Mouse (Mus musculus) limb, embryonic 14.5 days (tissue): ENCODE data around the gene Sun2. TPM values are rescaled to one million over a fixed set of nuclear protein-coding genes. Genes with fewer than 3 reads are reported as not detected.

Experiments
- ATAC-seq: fragments of 200-750 bp; cut with Nextera tagmentation; 2 replicates; pipeline ENCODE4 v1.8.0; 2017; ENCODE audit warnings: low read depth, moderate number of reproducible peaks, moderate TSS enrichment; ENCODE audit not compliant: low FRiP score
- DNase-seq: peaks from one replicate; pipeline ENCODE4 v3.0.0-alpha.2; 2015; ENCODE audit warnings: low spot score
- H3K27ac ChIP-seq: fragments of 300-500 bp; sonication (generic); replicated peaks from 2 replicates; pipeline ENCODE4 v1.5.1; 2014; ENCODE audit warnings: low read depth, mild to moderate bottlenecking, low read length, moderate library complexity, mixed read lengths
- H3K27me3 ChIP-seq: fragments of 300-500 bp; sonication (generic); 2 replicates; pipeline ENCODE4 v1.6.1; 2014; ENCODE audit warnings: low read length, mixed read lengths; ENCODE audit not compliant: control insufficient read depth, insufficient read depth
- H3K36me3 ChIP-seq: fragments of 300-500 bp; sonication (generic); 2 replicates; pipeline ENCODE4 v1.6.1; 2014; ENCODE audit warnings: mild to moderate bottlenecking, low read length, moderate library complexity, mixed read lengths; ENCODE audit not compliant: control insufficient read depth, insufficient read depth
- H3K4me1 ChIP-seq: fragments of 300-500 bp; sonication (generic); 2 replicates; pipeline ENCODE4 v1.6.1; 2014; ENCODE audit warnings: antibody characterized with exemption, low read length, mixed read lengths; ENCODE audit not compliant: control insufficient read depth, insufficient read depth
- H3K4me2 ChIP-seq: fragments of 300-500 bp; sonication (generic); replicated peaks from 2 replicates; pipeline ENCODE4 v1.6.1; 2014; ENCODE audit warnings: low read depth, mild to moderate bottlenecking, low read length, moderate library complexity; ENCODE audit not compliant: severe bottlenecking
- H3K4me3 ChIP-seq: fragments of 300-500 bp; sonication (generic); replicated peaks from 2 replicates; pipeline ENCODE4 v1.5.1; 2014; ENCODE audit warnings: low read length
- H3K9ac ChIP-seq: fragments of 300-500 bp; sonication (generic); 2 replicates; pipeline ENCODE4 v1.6.1; 2014; ENCODE audit warnings: mild to moderate bottlenecking, low read depth, low read length, moderate library complexity; ENCODE audit not compliant: severe bottlenecking
- H3K9me3 ChIP-seq: fragments of 300-500 bp; sonication (generic); 2 replicates; pipeline ENCODE4 v1.6.1; 2016; ENCODE audit warnings: low read length; ENCODE audit not compliant: control insufficient read depth
- POLR2A ChIP-seq: fragments of 200-500 bp; IDR thresholded peaks from 2 replicates; pipeline ENCODE4 v1.8.0; 2012; ENCODE audit warnings: inconsistent platforms, mild to moderate bottlenecking, moderate library complexity, borderline replicate concordance; ENCODE audit not compliant: insufficient read depth, insufficient read length; ENCODE audit errors: extremely low read depth
- WGBS: fragments of 180-500 bp; shearing (Covaris S2); extraction: QIAGEN DNeasy Blood & Tissue Kit; methylation state at CpG from one replicate; pipeline ENCODE4 v1.1.7; 2014; 5-methylcytosine and 5-hydroxymethylcytosine counted together
- polyA plus RNA-seq, 2 experiments: library from polyadenylated mRNA; depleted of rRNA in 1 of 2; stranded (reverse) in 1 of 2; unstranded in 1 of 2; fragments of >200 nt; fragmentation: Nextera tagmentation in 1 of 2; extraction: Ambion mirVana in 1 of 2; gene quantifications; 2 replicates each; pipeline versions ENCODE4 v1.2.1 to v1.2.3; 2012 to 2014

Gene Sun2
- polyA plus RNA-seq, 2 experiments, result 6.9 to 37.9 TPM

- H3K9ac ChIP-seq, result no peak overlapping the region
- DNase-seq, result no peak
- no peaks in the 10 kb centered on the region for H3K9me3 ChIP-seq
- 88% methylated on average over 7 of the region's 7 CpGs for WGBS
- no peak overlapping the region for H3K4me2 ChIP-seq
- H3K36me3 ChIP-seq, result peaks cover 40% of the 10 kb centered on the region
- no peak for ATAC-seq
- no peak overlapping the region for H3K27ac ChIP-seq
- H3K4me1 ChIP-seq, result no peaks in the 10 kb centered on the region
- H3K27me3 ChIP-seq, result no peaks in the 10 kb centered on the region
- H3K4me3 ChIP-seq, result no peak overlapping the region
- TF ChIP-seq POLR2A, result no peak
Measured at GRCm38 (mm10) chr15:79763601-79764246, 21.4 kb upstream of the Sun2 start.

GRCm38 (mm10) chr15:79763001-79763400 lies 20.7 kb upstream of the Sun2 start:
- H3K4me1 ChIP-seq, result no peaks in the 10 kb centered on the region
- DNase-seq (no peak), ATAC-seq (no peak)
- no peaks in the 10 kb centered on the region for H3K27me3 ChIP-seq
- H3K27ac ChIP-seq, result no peak overlapping the region
- peaks cover 40% of the 10 kb centered on the region for H3K36me3 ChIP-seq
- H3K4me2 ChIP-seq, result no peak overlapping the region
- 86% methylated on average over 9 of the region's 9 CpGs for WGBS
- no peak for TF ChIP-seq POLR2A
- H3K9ac ChIP-seq, result no peak overlapping the region
- H3K9me3 ChIP-seq, result no peaks in the 10 kb centered on the region
- no peak overlapping the region for H3K4me3 ChIP-seq

GRCm38 (mm10) chr15:79760956-79761355 lies 18.6 kb upstream of the Sun2 start:
- no peak for TF ChIP-seq POLR2A
- DNase-seq (no peak), ATAC-seq (no peak)
- WGBS, result 78% methylated on average over 6 of the region's 6 CpGs
- H3K9me3 ChIP-seq, result no peaks in the 10 kb centered on the region
- no peak overlapping the region for H3K4me3 ChIP-seq
- H3K4me1 ChIP-seq, result no peaks in the 10 kb centered on the region
- H3K27ac ChIP-seq, result no peak overlapping the region
- no peak overlapping the region for H3K4me2 ChIP-seq
- H3K9ac ChIP-seq, result no peak overlapping the region
- peaks cover 40% of the 10 kb centered on the region for H3K36me3 ChIP-seq
- no peaks in the 10 kb centered on the region for H3K27me3 ChIP-seq

- Histone ChIP-seq H3K4me2 (no peak overlapping the region), H3K4me1 (no peaks in the 10 kb centered on the region), H3K9me3 (no peaks in the 10 kb centered on the region), H3K27ac (no peak overlapping the region), H3K27me3 (no peaks in the 10 kb centered on the region), H3K4me3 (no peak overlapping the region), H3K36me3 (peaks cover 10% of the 10 kb centered on the region; the same call in 1 of the 2 replicates), H3K9ac (no peak overlapping the region)
- whole genome bisulfite sequencing, result 93% methylated on average over 3 of the region's 3 CpGs
- TF ChIP-seq POLR2A, result no peak
- ATAC-seq, result no peak
- no peak for DNase-seq
Measured at GRCm38 (mm10) chr15:79757118-79757517, 14.8 kb upstream of the Sun2 start.

GRCm38 (mm10) chr15:79755977-79756625 lies 13.8 kb upstream of the Sun2 start:
- Histone ChIP-seq H3K9ac (no peak overlapping the region), H3K9me3 (no peaks in the 10 kb centered on the region), H3K4me1 (no peaks in the 10 kb centered on the region), H3K4me2 (no peak overlapping the region), H3K27me3 (no peaks in the 10 kb centered on the region), H3K36me3 (0 out of 2 replicates have a peak, but pooled peaks cover 2% of the 10 kb centered on the region), H3K27ac (no peak overlapping the region), H3K4me3 (no peak overlapping the region)
- DNase-seq, result no peak
- 69% methylated on average over 8 of the region's 8 CpGs for WGBS
- TF ChIP-seq POLR2A, result no peak
- no peak for ATAC-seq
